Mouse (Mus musculus) liver, embryonic 14.5 days (tissue): ENCODE measurements at regions not wholly inside any gene's neighbourhood (a gene's known extent, or its start where the extent isn't known, plus 50 kb on each side); places are given as distances from the start of the nearest gene placed in this dataset.

ENCODE experiments used
- ATAC-seq: fragments of 200-750 bp; cut with Nextera tagmentation; 2 replicates; pipeline ENCODE4 v1.8.0; 2017; ENCODE audit warnings: moderate number of reproducible peaks, mild to moderate bottlenecking, moderate library complexity; ENCODE audit not compliant: insufficient read depth
- DNase-seq, 3 experiments: peaks; one replicate each; pipeline ENCODE4 v3.0.0-alpha.2; 2012 to 2013; ENCODE audit warnings: low read depth in 3 of 3, low spot score in 3 of 3
- H3K27ac ChIP-seq: fragments of 300-500 bp; sonication (generic); 2 replicates; pipeline ENCODE4 v1.5.1; 2014; ENCODE audit warnings: moderate library complexity, mild to moderate bottlenecking, control low read depth, inconsistent platforms
- H3K27me3 ChIP-seq: fragments of 300-500 bp; sonication (generic); 2 replicates; pipeline ENCODE4 v1.6.1; 2014; ENCODE audit warnings: mild to moderate bottlenecking, low read length, moderate library complexity; ENCODE audit not compliant: control insufficient read depth, insufficient read depth
- H3K36me3 ChIP-seq: fragments of 300-500 bp; sonication (generic); replicated peaks from 2 replicates; pipeline ENCODE4 v1.6.1; 2014; ENCODE audit warnings: low read depth; ENCODE audit not compliant: control insufficient read depth, insufficient read depth
- H3K4me1 ChIP-seq, 2 experiments: fragments of 200-500 bp in 1 of 2; fragments of 300-500 bp in 1 of 2; sonication (generic) in 1 of 2; replicated peaks; 2 replicates each; pipeline ENCODE4 v1.6.1; 2012 to 2014; ENCODE audit warnings: antibody characterized with exemption in 1 of 2, inconsistent platforms in 1 of 2, low read length in 1 of 2; ENCODE audit not compliant: control insufficient read depth in 2 of 2, insufficient read depth in 2 of 2
- H3K4me2 ChIP-seq: fragments of 300-500 bp; sonication (generic); 2 replicates; pipeline ENCODE4 v1.6.1; 2014; ENCODE audit warnings: low read depth, mild to moderate bottlenecking, control low read depth, moderate library complexity
- H3K4me3 ChIP-seq, 2 experiments: fragments of 200-500 bp in 1 of 2; fragments of 300-500 bp in 1 of 2; sonication (generic) in 1 of 2; 2 replicates each; pipeline ENCODE4 v1.5.1; 2012 to 2014; ENCODE audit warnings: low read depth in 2 of 2, low read length in 2 of 2, mild to moderate bottlenecking in 2 of 2, control low read depth in 1 of 2, inconsistent platforms in 1 of 2, moderate library complexity in 1 of 2; ENCODE audit not compliant: insufficient read depth in 1 of 2
- H3K9ac ChIP-seq: fragments of 300-500 bp; sonication (generic); replicated peaks from 2 replicates; pipeline ENCODE4 v1.6.1; 2014; ENCODE audit warnings: mild to moderate bottlenecking, control low read depth, moderate library complexity
- H3K9me3 ChIP-seq: fragments of 300-500 bp; sonication (generic); 2 replicates; pipeline ENCODE4 v1.6.1; 2016; ENCODE audit warnings: low read length, mixed read lengths; ENCODE audit not compliant: control insufficient read depth
- CTCF ChIP-seq: IDR thresholded peaks from 2 replicates; pipeline ENCODE4 v1.5.1; 2016; ENCODE audit warnings: antibody characterized with exemption, low read depth, control low read depth
- EP300 ChIP-seq: IDR thresholded peaks from 2 replicates; pipeline ENCODE4 v1.6.1; 2016; ENCODE audit warnings: antibody characterized with exemption, low read depth
- WGBS: fragments of 180-500 bp; shearing (Covaris S2); extraction: QIAGEN DNeasy Blood & Tissue Kit; methylation state at CpG from one replicate; pipeline ENCODE4 v1.1.7; 2014; ENCODE audit not compliant: insufficient replicate concordance; 5-methylcytosine and 5-hydroxymethylcytosine counted together

DNA sequence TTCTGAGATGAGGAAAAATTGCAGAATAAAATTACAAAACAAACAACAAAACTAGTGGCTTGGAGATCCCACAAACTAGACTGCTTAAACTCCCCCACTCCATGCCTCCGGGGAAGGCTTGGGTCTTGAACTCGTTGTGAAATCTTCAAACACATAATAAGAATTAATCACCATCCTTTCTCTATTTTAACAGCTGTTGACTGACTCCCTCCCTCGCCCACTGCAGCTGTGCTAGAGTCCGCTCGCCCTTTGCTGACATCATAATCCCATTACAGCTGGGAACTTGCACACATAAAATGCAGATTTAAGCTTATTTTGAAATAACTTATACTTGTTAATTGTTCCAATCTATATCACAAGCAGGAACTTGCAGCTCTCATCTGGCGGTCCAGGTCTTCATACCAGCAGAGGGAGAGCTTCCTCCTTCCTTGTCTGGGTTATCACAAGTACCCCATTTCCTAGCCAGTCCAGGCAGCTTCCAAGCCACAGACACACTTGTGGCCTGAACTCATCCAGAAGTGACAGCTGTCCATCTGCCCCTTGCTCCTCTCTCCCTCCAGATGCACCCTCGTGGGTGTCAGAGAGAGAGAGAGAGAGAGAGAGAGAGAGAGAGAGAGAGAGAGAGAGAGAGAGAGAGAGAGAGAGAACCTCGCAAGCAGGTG lies 332.9 kb upstream of the Mki67 start:
- Histone ChIP-seq H3K4me1 (no peaks in the 10 kb centered on the region; a peak in 1 of 4 replicates), H3K27me3 (no peaks in the 10 kb centered on the region), H3K9me3 (no peaks in the 10 kb centered on the region), H3K9ac (no peak overlapping the region), H3K36me3 (no peaks in the 10 kb centered on the region), H3K4me2 (no peak overlapping the region), H3K27ac (no peak overlapping the region), H3K4me3 (no peak overlapping the region)
- TF ChIP-seq CTCF, result no peak
- no peak for TF ChIP-seq EP300
- DNase-seq (no peak), ATAC-seq (no peak)
- WGBS, result 37% methylated on average over 8 of the region's 8 CpGs

GRCm38 (mm10) chr7:136049587-136049930 lies 333.4 kb upstream of the Mki67 start:
- ATAC-seq, result no peak
- WGBS, result 57% methylated on average over 4 of the region's 4 CpGs

DNA sequence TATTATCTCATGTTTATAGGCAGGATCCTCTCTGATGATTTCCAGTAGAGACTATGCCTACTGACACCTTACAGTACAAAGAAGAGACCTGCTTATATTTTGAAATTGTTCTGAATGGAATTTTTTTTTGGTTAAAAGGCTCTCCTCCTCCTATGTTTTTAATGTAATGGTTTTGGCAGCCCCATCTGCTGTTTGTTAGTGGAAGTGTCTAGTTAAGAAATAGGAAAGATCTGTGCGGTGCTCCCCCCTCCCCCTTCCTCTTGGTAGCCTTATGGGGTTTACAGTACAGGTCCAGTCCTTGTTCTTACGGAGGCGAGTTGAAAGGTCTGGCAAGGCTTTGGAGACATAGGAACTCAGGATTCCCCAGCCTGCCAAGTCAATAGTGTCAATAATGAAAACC lies 334.0 kb upstream of the Mki67 start:
- H3K36me3 ChIP-seq, result no peaks in the 10 kb centered on the region
- WGBS, result 42% methylated on average over 3 of the region's 3 CpGs
- no peak overlapping the region for H3K27ac ChIP-seq
- H3K9me3 ChIP-seq, result no peaks in the 10 kb centered on the region
- no peaks in the 10 kb centered on the region; a peak in 1 of 4 replicates for H3K4me1 ChIP-seq
- ATAC-seq, result no peak
- H3K4me3 ChIP-seq, result no peak overlapping the region
- H3K27me3 ChIP-seq, result no peaks in the 10 kb centered on the region
- no peak overlapping the region for H3K9ac ChIP-seq
- TF ChIP-seq EP300 (no peak), CTCF (no peak)
- DNase-seq, result no peak
- H3K4me2 ChIP-seq, result no peak overlapping the region

More at GRCm38 (mm10) chr7:136049587-136049930, 333.4 kb upstream of the Mki67 start:
- no peak overlapping the region for H3K27ac ChIP-seq
- no peak overlapping the region for H3K9ac ChIP-seq
- H3K4me1 ChIP-seq, result no peaks in the 10 kb centered on the region; a peak in 1 of 4 replicates
- no peak for DNase-seq
- H3K4me3 ChIP-seq, result no peak overlapping the region
- TF ChIP-seq CTCF (no peak), EP300 (no peak)
- H3K4me2 ChIP-seq, result no peak overlapping the region
- no peaks in the 10 kb centered on the region for H3K36me3 ChIP-seq
- no peaks in the 10 kb centered on the region for H3K27me3 ChIP-seq
- H3K9me3 ChIP-seq, result no peaks in the 10 kb centered on the region

DNA sequence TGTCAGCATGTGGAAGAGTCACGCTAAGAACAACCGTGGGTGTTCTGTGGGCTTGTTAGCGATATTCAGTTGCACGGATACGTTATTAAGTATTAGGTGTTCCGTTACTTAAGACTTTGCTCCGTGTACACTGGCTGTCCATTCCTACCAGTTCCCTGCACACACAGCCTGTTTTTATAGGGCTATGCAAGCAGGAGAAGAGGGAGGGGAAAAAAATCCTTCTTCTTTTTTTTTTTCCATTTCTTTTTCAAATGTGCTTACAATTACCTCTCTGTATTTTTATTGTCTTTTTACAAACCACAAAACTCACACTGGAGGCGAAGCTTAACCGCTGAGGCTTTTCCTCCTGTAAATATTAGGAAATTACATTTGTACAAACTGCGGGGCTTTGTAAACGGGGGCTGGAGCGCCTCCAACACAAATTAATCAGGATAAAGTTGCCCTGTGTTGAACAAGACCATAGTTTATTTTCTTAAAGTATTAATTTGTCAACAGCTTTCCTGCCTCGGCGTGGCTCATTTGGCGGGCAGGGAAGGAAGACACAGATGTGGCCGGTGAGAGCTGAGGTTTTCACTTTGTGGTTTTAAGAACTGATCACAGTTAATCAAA lies 340.8 kb upstream of the Mki67 start:
- Histone ChIP-seq H3K9ac (no peak overlapping the region), H3K36me3 (no peaks in the 10 kb centered on the region), H3K4me3 (no peak overlapping the region), H3K4me2 (no peak overlapping the region), H3K4me1 (no peaks in the 10 kb centered on the region), H3K9me3 (no peaks in the 10 kb centered on the region), H3K27ac (no peak overlapping the region), H3K27me3 (no peaks in the 10 kb centered on the region)
- DNase-seq (no peak), ATAC-seq (no peak)
- 46% methylated on average over 16 of the region's 16 CpGs for WGBS
- TF ChIP-seq CTCF, result no peak
- no peak for TF ChIP-seq EP300

DNA sequence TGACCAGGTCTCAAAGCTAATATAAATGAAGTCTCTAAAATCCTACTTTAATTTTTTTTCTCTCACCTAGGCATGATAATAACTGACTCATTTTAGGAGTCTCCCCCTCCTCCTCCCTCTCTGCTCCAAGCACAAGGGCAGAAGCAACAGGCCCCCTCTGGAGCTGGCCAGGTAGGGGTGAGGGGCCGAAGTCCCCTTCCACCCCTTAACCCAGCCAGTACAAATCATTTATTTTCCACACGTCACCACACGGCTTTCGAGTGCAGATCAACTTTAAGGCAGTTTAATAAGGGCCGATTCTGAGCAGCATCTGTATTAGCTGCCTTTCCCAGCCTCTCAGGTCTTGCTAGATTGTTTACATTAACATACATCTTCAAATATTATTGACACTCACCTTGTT lies 342.2 kb upstream of the Mki67 start:
- Histone ChIP-seq H3K4me1 (no peaks in the 10 kb centered on the region), H3K9me3 (no peaks in the 10 kb centered on the region), H3K27me3 (no peaks in the 10 kb centered on the region), H3K27ac (no peak overlapping the region), H3K4me3 (no peak overlapping the region), H3K4me2 (no peak overlapping the region), H3K36me3 (no peaks in the 10 kb centered on the region), H3K9ac (no peak overlapping the region)
- DNase-seq (no peak), ATAC-seq (no peak)
- 68% methylated on average over 5 of the region's 5 CpGs for WGBS
- TF ChIP-seq EP300, result no peak
- no peak for TF ChIP-seq CTCF
